Mouse (Mus musculus) brain, embryonic 14.5 days (tissue): Measurements from ENCODE around the gene Fam47c.

Source experiments
- CTCF ChIP-seq: fragments of 200-500 bp; IDR thresholded peaks from 2 replicates; pipeline ENCODE4 v1.5.1; 2012; ENCODE audit warnings: inconsistent platforms, mild to moderate bottlenecking, moderate library complexity, borderline replicate concordance; ENCODE audit not compliant: insufficient read depth, insufficient read length; ENCODE audit errors: extremely low read depth
- POLR2A ChIP-seq: fragments of 200-500 bp; IDR thresholded peaks from 2 replicates; pipeline ENCODE4 v1.6.1; 2012; ENCODE audit warnings: mild to moderate bottlenecking, inconsistent platforms, borderline replicate concordance; ENCODE audit not compliant: poor library complexity, insufficient read depth, insufficient read length, severe bottlenecking; ENCODE audit errors: extremely low read depth

GRCm38 (mm10) chrX:78737463-78737862 lies at the start of gene Fam47c:
- TF ChIP-seq CTCF = no peak
- no peak for TF ChIP-seq POLR2A
